Mouse (Mus musculus): ENCODE results near the gene Sufu. TPM values are rescaled to one million over a fixed set of nuclear protein-coding genes. Genes with fewer than 3 reads are reported as not detected.

Gene Sufu
- total RNA-seq, 2 experiments from 2014 or later, result 20.1 to 23.5 TPM

GRCm38 (mm10) chr19:46392018-46392417 lies 4.7 kb upstream of the Sufu start:
- DNase-seq (ENCODE audit: low spot score in 2 of 2), result no peak

- no peak for DNase-seq (ENCODE audit: low spot score in 2 of 2)
Observed at GRCm38 (mm10) chr19:46394712-46395108, 2.0 kb upstream of the Sufu start.

- DNase-seq (ENCODE audit: low spot score in 2 of 2), result peak; percentile 91 to 98
Observed at GRCm38 (mm10) chr19:46395109-46396009, 1.3 kb upstream of the Sufu start, which contains the start of gene Actr1a. Gene Actr1a, minus strand, starts transcription at chr19:46395748.

GRCm38 (mm10) chr19:46396109-46396508 lies 587 bp upstream of the Sufu start:
- no peak for DNase-seq (ENCODE audit: low spot score in 2 of 2)

- no peak for DNase-seq (ENCODE audit: low spot score in 2 of 2)
Observed at GRCm38 (mm10) chr19:46397436-46398001, 823 bp downstream of the Sufu start.

- no peak for DNase-seq (ENCODE audit: low spot score in 2 of 2)
Observed at GRCm38 (mm10) chr19:46398401-46398800, 1.7 kb downstream of the Sufu start.

GRCm38 (mm10) chr19:46399372-46399771 lies 2.7 kb downstream of the Sufu start:
- no peak for DNase-seq (ENCODE audit: low spot score in 2 of 2)

GRCm38 (mm10) chr19:46399886-46400285 lies 3.2 kb downstream of the Sufu start:
- no peak for DNase-seq (ENCODE audit: low spot score in 2 of 2)

- no peak for DNase-seq (ENCODE audit: low spot score in 2 of 2)
Observed at GRCm38 (mm10) chr19:46400558-46400957, 3.9 kb downstream of the Sufu start.

GRCm38 (mm10) chr19:46404030-46404429 lies 7.3 kb downstream of the Sufu start:
- no peak for DNase-seq (ENCODE audit: low spot score in 2 of 2)

GRCm38 (mm10) chr19:46406592-46407386 lies 10.1 kb downstream of the Sufu start:
- no peak for DNase-seq (ENCODE audit: low spot score in 2 of 2)

GRCm38 (mm10) chr19:46409506-46409905 lies 12.8 kb downstream of the Sufu start:
- no peak for DNase-seq (ENCODE audit: low spot score in 2 of 2)

GRCm38 (mm10) chr19:46412056-46412805 lies 15.5 kb downstream of the Sufu start:
- no peak for DNase-seq (ENCODE audit: low spot score in 2 of 2)

GRCm38 (mm10) chr19:46413969-46414368 lies 17.3 kb downstream of the Sufu start:
- no peak for DNase-seq (ENCODE audit: low spot score in 2 of 2)

- no peak for DNase-seq (ENCODE audit: low spot score in 2 of 2)
Observed at GRCm38 (mm10) chr19:46414486-46414885, 17.8 kb downstream of the Sufu start.

- no peak for DNase-seq (ENCODE audit: low spot score in 2 of 2)
Observed at GRCm38 (mm10) chr19:46416276-46416675, 19.6 kb downstream of the Sufu start.

- DNase-seq (ENCODE audit: low spot score in 2 of 2), result no peak
Observed at GRCm38 (mm10) chr19:46418051-46418450, 21.4 kb downstream of the Sufu start.

- no peak for DNase-seq (ENCODE audit: low spot score in 2 of 2)
Observed at GRCm38 (mm10) chr19:46420410-46420809, 23.7 kb downstream of the Sufu start.

GRCm38 (mm10) chr19:46422384-46423338 lies 26.0 kb downstream of the Sufu start:
- DNase-seq (ENCODE audit: low spot score in 2 of 2), result no peak

GRCm38 (mm10) chr19:46425266-46425665 lies 28.6 kb downstream of the Sufu start:
- DNase-seq (ENCODE audit: low spot score in 2 of 2), result no peak
